Mouse (Mus musculus): ENCODE measurements around the gene Rassf3. TPM values are rescaled to one million over a fixed set of nuclear protein-coding genes. Genes with fewer than 3 reads are reported as not detected.

The Rassf3 gene
- total RNA-seq, 1 experiment, result 13.1 TPM

GRCm38 (mm10) chr10:121468985-121469384, 7.2 kb downstream of the Rassf3 start:
- no peak overlapping the region for H3K4me3 ChIP-seq (ENCODE audit: insufficient read depth in 1 of 2, low read depth in 1 of 2, low read length in 2 of 2, poor library complexity in 1 of 2, severe bottlenecking in 1 of 2)
- no peak overlapping the region for H3K9ac ChIP-seq (ENCODE audit: insufficient read depth, low read depth, low read length, poor library complexity, severe bottlenecking)
- DNase-seq (ENCODE audit: low read depth, low spot score), result no peak
- in situ Hi-C loops (cut with MboI; ENCODE audit: low sequenced_read_pairs in 2 of 2, unreplicated experiment in 2 of 2), result no loop called here
- H3K4me1 ChIP-seq (ENCODE audit: control insufficient read depth in 2 of 2, insufficient read depth in 2 of 2, low read length in 2 of 2, poor library complexity in 1 of 2), result peaks cover 3 to 26% of the 10 kb centered on the region in 2 experiments; a peak in 2 of 4 replicates
- no peaks in the 10 kb centered on the region for H3K9me3 ChIP-seq (ENCODE audit: control insufficient read depth, insufficient read depth, low read depth, low read length)
- H3K36me3 ChIP-seq (ENCODE audit: control insufficient read depth, insufficient read depth, low read length, poor library complexity, severe bottlenecking), result no peaks in the 10 kb centered on the region; the same call in 1 of the 2 replicates
- TF ChIP-seq CHD2 (IDR thresholded peaks at IDR 0.05; ENCODE audit: low read depth, low read length) (no peak), MAFK (IDR thresholded peaks at IDR 0.05; ENCODE audit: insufficient read depth, low read depth, low read length) (no peak), ZNF384 (IDR thresholded peaks at IDR 0.05; ENCODE audit: low read depth, low read length) (no peak), ZC3H11A (IDR thresholded peaks at IDR 0.05; ENCODE audit: borderline replicate concordance, low read depth, low read length) (no peak), HCFC1 (IDR thresholded peaks at IDR 0.05; ENCODE audit: borderline replicate concordance, insufficient read depth, low read length) (no peak)
- no peak overlapping the region; the same call in 1 of the 2 replicates for H3K27ac ChIP-seq (ENCODE audit: insufficient read depth, low read depth, low read length, poor library complexity, severe bottlenecking)

GRCm38 (mm10) chr10:121468261-121468660, 7.9 kb downstream of the Rassf3 start:
- no peak for TF ChIP-seq MAFK (IDR thresholded peaks at IDR 0.05; ENCODE audit: insufficient read depth, low read depth, low read length)
- no peak for TF ChIP-seq CHD2 (IDR thresholded peaks at IDR 0.05; ENCODE audit: low read depth, low read length)
- TF ChIP-seq HCFC1 (IDR thresholded peaks at IDR 0.05; ENCODE audit: borderline replicate concordance, insufficient read depth, low read length), result no peak
- TF ChIP-seq ZNF384 (IDR thresholded peaks at IDR 0.05; ENCODE audit: low read depth, low read length), result no peak
- TF ChIP-seq ZC3H11A (IDR thresholded peaks at IDR 0.05; ENCODE audit: borderline replicate concordance, low read depth, low read length), result no peak
- Histone ChIP-seq H3K27ac (ENCODE audit: insufficient read depth, low read depth, low read length, poor library complexity, severe bottlenecking) (no peak overlapping the region), H3K4me3 (ENCODE audit: insufficient read depth in 1 of 2, low read depth in 1 of 2, low read length in 2 of 2, poor library complexity in 1 of 2, severe bottlenecking in 1 of 2) (no peak overlapping the region), H3K9me3 (ENCODE audit: control insufficient read depth, insufficient read depth, low read depth, low read length) (no peaks in the 10 kb centered on the region), H3K4me1 (ENCODE audit: control insufficient read depth in 2 of 2, insufficient read depth in 2 of 2, low read length in 2 of 2, poor library complexity in 1 of 2) (peaks cover 3 to 22% of the 10 kb centered on the region in 2 experiments; a peak in 2 of 4 replicates), H3K9ac (ENCODE audit: insufficient read depth, low read depth, low read length, poor library complexity, severe bottlenecking) (no peak overlapping the region), H3K36me3 (ENCODE audit: control insufficient read depth, insufficient read depth, low read length, poor library complexity, severe bottlenecking) (no peaks in the 10 kb centered on the region; the same call in 1 of the 2 replicates)
- in situ Hi-C loops (cut with MboI; ENCODE audit: low sequenced_read_pairs in 2 of 2, unreplicated experiment in 2 of 2), result no loop called here
- DNase-seq (ENCODE audit: low read depth, low spot score), result no peak

GRCm38 (mm10) chr10:121467792-121468191, 8.4 kb downstream of the Rassf3 start:
- in situ Hi-C loops (cut with MboI; ENCODE audit: low sequenced_read_pairs in 2 of 2, unreplicated experiment in 2 of 2), result no loop called here
- TF ChIP-seq MAFK (IDR thresholded peaks at IDR 0.05; ENCODE audit: insufficient read depth, low read depth, low read length) (no peak), ZC3H11A (IDR thresholded peaks at IDR 0.05; ENCODE audit: borderline replicate concordance, low read depth, low read length) (no peak), CHD2 (IDR thresholded peaks at IDR 0.05; ENCODE audit: low read depth, low read length) (no peak), ZNF384 (IDR thresholded peaks at IDR 0.05; ENCODE audit: low read depth, low read length) (no peak), HCFC1 (IDR thresholded peaks at IDR 0.05; ENCODE audit: borderline replicate concordance, insufficient read depth, low read length) (no peak)
- peaks cover 3 to 21% of the 10 kb centered on the region in 2 experiments; a peak in 2 of 4 replicates for H3K4me1 ChIP-seq (ENCODE audit: control insufficient read depth in 2 of 2, insufficient read depth in 2 of 2, low read length in 2 of 2, poor library complexity in 1 of 2)
- H3K9me3 ChIP-seq (ENCODE audit: control insufficient read depth, insufficient read depth, low read depth, low read length), result no peaks in the 10 kb centered on the region
- DNase-seq (ENCODE audit: low read depth, low spot score), result no peak
- H3K4me3 ChIP-seq (ENCODE audit: insufficient read depth in 1 of 2, low read depth in 1 of 2, low read length in 2 of 2, poor library complexity in 1 of 2, severe bottlenecking in 1 of 2), result no peak overlapping the region
- H3K9ac ChIP-seq (ENCODE audit: insufficient read depth, low read depth, low read length, poor library complexity, severe bottlenecking), result no peak overlapping the region
- H3K27ac ChIP-seq (ENCODE audit: insufficient read depth, low read depth, low read length, poor library complexity, severe bottlenecking), result no peak overlapping the region
- peaks cover under 1% of the 10 kb centered on the region; the same call in 1 of the 2 replicates for H3K36me3 ChIP-seq (ENCODE audit: control insufficient read depth, insufficient read depth, low read length, poor library complexity, severe bottlenecking)

GRCm38 (mm10) chr10:121467016-121467415, 9.1 kb downstream of the Rassf3 start:
- TF ChIP-seq MAFK (IDR thresholded peaks at IDR 0.05; ENCODE audit: insufficient read depth, low read depth, low read length) (no peak), ZC3H11A (IDR thresholded peaks at IDR 0.05; ENCODE audit: borderline replicate concordance, low read depth, low read length) (no peak), HCFC1 (IDR thresholded peaks at IDR 0.05; ENCODE audit: borderline replicate concordance, insufficient read depth, low read length) (no peak), CHD2 (IDR thresholded peaks at IDR 0.05; ENCODE audit: low read depth, low read length) (no peak), ZNF384 (IDR thresholded peaks at IDR 0.05; ENCODE audit: low read depth, low read length) (no peak)
- Histone ChIP-seq H3K9me3 (ENCODE audit: control insufficient read depth, insufficient read depth, low read depth, low read length) (no peaks in the 10 kb centered on the region), H3K9ac (ENCODE audit: insufficient read depth, low read depth, low read length, poor library complexity, severe bottlenecking) (no peak overlapping the region), H3K4me1 (ENCODE audit: control insufficient read depth in 2 of 2, insufficient read depth in 2 of 2, low read length in 2 of 2, poor library complexity in 1 of 2) (peaks cover 3 to 23% of the 10 kb centered on the region in 2 experiments; a peak in 2 of 4 replicates), H3K36me3 (ENCODE audit: control insufficient read depth, insufficient read depth, low read length, poor library complexity, severe bottlenecking) (peaks cover 2% of the 10 kb centered on the region; the same call in 1 of the 2 replicates), H3K4me3 (ENCODE audit: insufficient read depth in 1 of 2, low read depth in 1 of 2, low read length in 2 of 2, poor library complexity in 1 of 2, severe bottlenecking in 1 of 2) (no peak overlapping the region), H3K27ac (ENCODE audit: insufficient read depth, low read depth, low read length, poor library complexity, severe bottlenecking) (no peak overlapping the region)
- in situ Hi-C loops (cut with MboI; ENCODE audit: low sequenced_read_pairs in 2 of 2, unreplicated experiment in 2 of 2), result no loop called here
- DNase-seq (ENCODE audit: low read depth, low spot score), result no peak
